In genomic region chr19:57619088-57619487, GRCm38 (mm10) we compare ENCODE assay signal across 21 mouse cellular contexts.
"Had no signal": no experiment of that assay in that cellular context is flagged by ENCODE, and none has a peak within 500 bp of the region (broad histone marks: within the 10 kb centered on the region; RNA-seq: fewer than 3 reads in every experiment).

No protein-coding gene starts in this region.

- H3K4me3 ChIP-seq: liver, embryonic 13.5 days; liver, embryonic 15.5 days; lung, embryonic 15.5 days; megakaryocyte, embryonic 14.5 days; midbrain, embryonic 12.5 days; midbrain, embryonic 15.5 days; neural tube, embryonic 12.5 days; stomach, embryonic 15.5 days had no signal

- H3K27me3 ChIP-seq: liver, embryonic 13.5 days; liver, embryonic 15.5 days; lung, embryonic 15.5 days; midbrain, embryonic 12.5 days; midbrain, embryonic 15.5 days; neural tube, embryonic 12.5 days; stomach, embryonic 15.5 days had no signal

- H3K27ac ChIP-seq: liver, embryonic 13.5 days; liver, embryonic 15.5 days; lung, embryonic 15.5 days; macrophage; midbrain, embryonic 12.5 days; midbrain, embryonic 15.5 days; neural tube, embryonic 12.5 days; stomach, embryonic 15.5 days; stomach, postnatal 0 days had no signal

- H3K9me3 ChIP-seq: liver, embryonic 13.5 days; liver, embryonic 15.5 days; lung, embryonic 15.5 days; midbrain, embryonic 12.5 days; midbrain, embryonic 15.5 days; neural tube, embryonic 12.5 days; stomach, embryonic 15.5 days had no signal

- H3K36me3 ChIP-seq: liver, embryonic 13.5 days; liver, embryonic 15.5 days; lung, embryonic 15.5 days; midbrain, embryonic 15.5 days; stomach, embryonic 15.5 days had no signal

- H3K4me2 ChIP-seq: liver, embryonic 13.5 days; liver, embryonic 15.5 days; lung, embryonic 15.5 days; midbrain, embryonic 12.5 days; midbrain, embryonic 15.5 days; neural tube, embryonic 12.5 days; stomach, embryonic 15.5 days had no signal

- H3K9ac ChIP-seq: liver, embryonic 13.5 days; liver, embryonic 15.5 days; liver, postnatal 0 days; lung, embryonic 15.5 days; midbrain, embryonic 12.5 days; midbrain, embryonic 15.5 days; neural tube, embryonic 12.5 days; stomach, embryonic 15.5 days had no signal

- H3K4me1 ChIP-seq: liver, embryonic 15.5 days; stomach, embryonic 15.5 days had no signal

- DNase-seq: liver, embryonic 13.5 days; liver, postnatal 0 days; lung, adult 2 months; lung, postnatal 14 days; lung, postnatal 36 days; retina, postnatal 1 day; right cerebral cortex, adult 18-20 months; right cerebral cortex, postnatal 14 days; thymus, adult 2 months; thymus, postnatal 14 days; thymus, postnatal 36 days had no signal

- ATAC-seq: liver, postnatal 0 days; lung, postnatal 0 days; midbrain, embryonic 15.5 days had no signal
